Mouse (Mus musculus) erythroblast, adult 5-6 weeks (primary cell): ENCODE results near the gene Acnat1. TPM values are rescaled to one million over a fixed set of nuclear protein-coding genes. Genes with fewer than 3 reads are reported as not detected.
"Not testable (repeated sequence)": the region's sequence is repeated elsewhere in the genome, so short reads cannot be mapped to it uniquely, and the experiment has no call there.

Source experiments
- ATAC-seq: replicated peaks from 2 replicates; pipeline ENCODE4 v1.8.0; 2016; ENCODE audit warnings: moderate number of reproducible peaks, mild to moderate bottlenecking, moderate TSS enrichment, inconsistent platforms; ENCODE audit not compliant: poor library complexity, low FRiP score, severe bottlenecking
- total RNA-seq, 2 experiments: library from RNA; stranded (forward) in 1 of 2; stranded (reverse) in 1 of 2; fragments of 150-400 nt in 1 of 2; fragments of 200-764, 138-1000 nt in 1 of 2; gene quantifications; 2 replicates each; pipeline versions ENCODE4 v1.2.3 to v1.2.4; 2015 to 2017; ENCODE audit warnings: low replicate concordance in 2 of 2

Acnat1 gene
- total RNA-seq (2015; ENCODE audit: low replicate concordance): not detected in 2 replicates
- total RNA-seq (2017; ENCODE audit: low replicate concordance): not detected in 2 replicates

GRCm38 (mm10) chr4:49473435-49474100, at the start of gene Acnat1:
TSS of gene Acnat1 (minus strand) at chr4:49473912.
- no peak for ATAC-seq

GRCm38 (mm10) chr4:49522576-49522975, 48.9 kb upstream of the Acnat1 start:
- ATAC-seq: no peak

GRCm38 (mm10) chr4:49521346-49521745, 47.6 kb upstream of the Acnat1 start:
- peak; percentile 27 for ATAC-seq

- ATAC-seq: peak; percentile 96
Measured at GRCm38 (mm10) chr4:49520572-49521340, 47.0 kb upstream of the Acnat1 start, which contains the start of the genes Mrpl50 and Zfp189. TSS of gene Mrpl50 (minus strand) at chr4:49521093. TSS of gene Zfp189 (plus strand) at chr4:49521176.

- no peak for ATAC-seq
Measured at GRCm38 (mm10) chr4:49519476-49519875, 45.8 kb upstream of the Acnat1 start.

GRCm38 (mm10) chr4:49514441-49514840, 40.7 kb upstream of the Acnat1 start:
- no peak for ATAC-seq

GRCm38 (mm10) chr4:49512636-49513035, 38.9 kb upstream of the Acnat1 start:
- ATAC-seq: no peak

- ATAC-seq: not testable (repeated sequence)
Measured at GRCm38 (mm10) chr4:49510236-49510835, 36.6 kb upstream of the Acnat1 start.

GRCm38 (mm10) chr4:49509183-49509582, 35.5 kb upstream of the Acnat1 start:
- no peak for ATAC-seq

GRCm38 (mm10) chr4:49506386-49506785, 32.7 kb upstream of the Acnat1 start, which contains the start of gene Baat:
TSS of gene Baat (minus strand) at chr4:49506557.
- no peak for ATAC-seq

GRCm38 (mm10) chr4:49503563-49503962, 29.9 kb upstream of the Acnat1 start:
- no peak for ATAC-seq

GRCm38 (mm10) chr4:49485934-49486650, 12.4 kb upstream of the Acnat1 start:
- not testable (repeated sequence) for ATAC-seq

- no peak for ATAC-seq
Measured at GRCm38 (mm10) chr4:49485442-49485841, 11.7 kb upstream of the Acnat1 start.

GRCm38 (mm10) chr4:49480896-49481295, 7.2 kb upstream of the Acnat1 start:
- no peak for ATAC-seq

- ATAC-seq: no peak
Measured at GRCm38 (mm10) chr4:49480104-49480760, 6.5 kb upstream of the Acnat1 start.

GRCm38 (mm10) chr4:49479035-49479434, 5.3 kb upstream of the Acnat1 start:
- not testable (repeated sequence) for ATAC-seq

- peak; percentile 98 for ATAC-seq
Measured at GRCm38 (mm10) chr4:49478118-49478877, 4.6 kb upstream of the Acnat1 start.

GRCm38 (mm10) chr4:49474583-49474982, 871 bp upstream of the Acnat1 start:
- 0 out of 2 replicates have a peak, but pooled peaks have one; percentile 26 for ATAC-seq
